Mouse (Mus musculus): ENCODE data around the gene Polr2e.

Polr2e gene

DNA sequence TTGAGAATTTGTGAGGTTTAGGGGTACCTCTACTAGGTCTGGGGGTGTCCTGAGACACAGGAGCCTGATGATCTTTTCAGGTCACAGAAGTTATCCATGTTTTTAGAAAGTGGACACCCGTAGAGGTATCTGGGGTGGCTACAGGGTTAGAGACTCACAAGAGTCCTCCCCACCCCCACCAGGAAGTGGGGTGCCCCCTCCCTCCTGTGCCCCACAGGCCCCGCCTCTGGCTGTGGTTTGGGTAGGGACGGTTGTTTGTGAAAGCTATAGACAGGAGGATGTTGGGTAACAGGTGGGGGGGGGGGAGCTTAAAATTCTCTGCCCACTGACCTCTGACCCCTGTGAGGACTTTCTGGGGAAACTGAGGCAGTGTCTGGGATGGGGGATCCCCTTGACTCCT lies 22.2 kb downstream of the Polr2e start:
- peak; percentile 93 for DNase-seq (ENCODE audit: low read depth, low spot score)

DNA sequence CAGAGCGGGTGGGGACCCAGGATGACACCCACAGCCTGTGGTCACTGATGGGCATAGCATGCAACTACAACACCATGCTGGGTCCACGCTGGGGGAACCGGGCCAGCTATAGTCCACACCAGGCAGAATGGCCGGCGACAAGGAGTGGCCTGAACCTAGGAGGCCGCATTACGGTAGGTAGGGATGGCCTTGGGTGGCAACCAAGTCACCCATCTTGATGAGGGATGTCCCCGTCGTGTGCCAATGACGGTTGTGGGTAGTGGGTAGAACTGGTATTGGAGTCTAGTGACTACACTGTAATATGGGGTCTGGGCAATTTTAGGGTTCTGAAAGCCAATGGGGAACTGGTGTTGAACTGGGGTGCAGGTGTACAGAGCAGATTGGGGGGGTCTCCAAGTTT lies 22.7 kb downstream of the Polr2e start:
- DNase-seq (ENCODE audit: low read depth, low spot score) = no peak

DNA sequence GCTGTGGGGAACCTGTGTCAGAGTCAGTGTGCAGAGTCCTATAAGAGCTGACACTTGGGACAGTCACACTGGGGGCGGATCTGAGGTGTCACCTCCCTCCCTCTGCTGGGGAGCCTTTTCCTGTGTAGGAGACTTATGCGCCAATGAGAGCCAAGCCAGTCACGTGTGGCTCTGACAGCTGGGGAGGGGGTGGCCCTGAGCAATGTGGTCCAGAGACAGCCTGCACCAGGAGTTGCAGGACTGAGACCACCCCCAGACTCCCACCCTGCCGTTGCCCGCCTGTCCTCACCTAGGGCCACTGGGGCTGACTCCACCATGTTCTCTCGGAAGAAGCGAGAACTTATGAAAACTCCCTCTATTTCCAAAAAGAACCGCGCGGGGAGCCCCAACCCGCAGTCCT lies 23.1 kb downstream of the Polr2e start, which contains the start of gene Arhgap45:
TSS of gene Arhgap45 (plus strand) at position 143 of the 400 bp plus-strand sequence.
- peak; percentile 92 for DNase-seq (ENCODE audit: low read depth, low spot score)

DNA sequence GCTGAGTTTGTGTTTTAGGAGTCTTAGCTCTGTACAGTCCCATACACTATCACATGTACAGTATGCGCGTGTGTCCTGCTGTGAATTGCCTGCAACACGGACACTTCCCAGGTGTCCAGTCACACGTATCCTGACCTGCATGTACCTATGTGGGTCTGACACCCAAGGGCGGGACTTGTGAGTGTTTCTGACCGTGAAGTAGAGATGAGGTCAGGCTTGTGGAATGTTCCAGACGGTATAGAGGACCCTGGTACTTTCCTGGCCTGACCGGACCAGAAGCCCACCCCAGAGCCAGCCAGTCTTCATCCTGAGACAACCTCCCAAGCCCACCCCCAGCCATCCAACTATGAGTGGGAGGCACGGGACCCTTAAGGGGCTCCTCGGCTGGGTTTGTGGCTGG lies 24.0 kb downstream of the Polr2e start:
- no peak for DNase-seq (ENCODE audit: low read depth, low spot score)

DNA sequence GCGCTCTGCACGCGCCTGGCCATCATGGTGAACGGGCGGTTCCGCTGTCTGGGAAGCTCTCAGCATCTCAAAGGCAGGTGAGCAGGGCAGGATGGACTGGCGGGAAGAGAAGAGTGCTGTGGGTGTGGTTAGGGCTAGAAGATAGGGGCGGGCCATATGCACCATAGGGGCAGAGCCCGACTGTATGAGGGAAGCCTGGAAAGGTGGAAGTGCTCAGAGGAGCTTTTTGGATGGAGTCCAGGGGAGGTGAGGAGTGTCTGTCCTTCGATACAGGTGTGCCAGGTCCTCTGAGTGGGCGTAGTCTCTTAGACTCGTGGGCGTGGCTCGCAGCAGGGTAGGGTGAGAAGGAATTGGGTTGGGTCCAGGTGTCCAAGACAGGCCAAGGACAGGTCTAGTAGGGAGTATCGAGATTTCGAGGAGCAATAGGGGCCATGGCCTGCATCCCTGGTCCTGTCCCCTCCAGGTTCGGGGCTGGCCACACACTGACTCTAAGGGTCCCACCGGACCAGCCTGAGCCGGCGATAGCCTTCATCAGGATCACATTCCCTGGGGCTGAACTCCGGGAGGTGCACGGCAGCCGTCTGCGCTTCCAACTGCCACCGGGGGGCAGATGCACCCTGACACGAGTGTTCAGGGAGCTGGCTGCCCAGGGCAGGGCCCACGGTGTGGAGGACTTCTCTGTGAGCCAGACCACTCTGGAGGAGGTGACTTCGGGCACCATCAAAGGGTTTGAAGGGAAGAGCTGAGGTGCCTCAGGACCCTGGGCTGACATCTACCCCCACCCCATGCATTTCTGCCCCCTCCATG lies 24.9 kb downstream of the Polr2e start:
- no peak for DNase-seq (ENCODE audit: low read depth, low spot score)

DNA sequence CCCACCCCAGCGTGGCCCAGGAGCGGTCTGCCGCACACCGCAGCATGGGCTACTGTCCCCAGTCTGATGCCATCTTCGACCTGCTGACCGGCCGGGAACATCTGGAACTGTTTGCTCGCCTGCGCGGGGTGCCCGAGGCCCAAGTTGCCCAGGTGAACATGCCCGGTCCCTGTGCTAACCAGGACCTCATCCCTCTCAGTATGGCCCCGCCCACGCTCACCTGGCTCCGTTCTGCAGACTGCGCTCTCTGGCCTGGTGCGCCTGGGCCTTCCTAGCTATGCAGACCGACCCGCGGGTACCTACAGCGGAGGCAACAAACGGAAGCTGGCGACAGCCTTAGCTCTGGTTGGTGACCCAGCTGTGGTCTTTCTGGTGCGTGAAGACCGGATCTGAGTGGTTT lies 26.0 kb downstream of the Polr2e start:
- no peak for DNase-seq (ENCODE audit: low read depth, low spot score)

DNA sequence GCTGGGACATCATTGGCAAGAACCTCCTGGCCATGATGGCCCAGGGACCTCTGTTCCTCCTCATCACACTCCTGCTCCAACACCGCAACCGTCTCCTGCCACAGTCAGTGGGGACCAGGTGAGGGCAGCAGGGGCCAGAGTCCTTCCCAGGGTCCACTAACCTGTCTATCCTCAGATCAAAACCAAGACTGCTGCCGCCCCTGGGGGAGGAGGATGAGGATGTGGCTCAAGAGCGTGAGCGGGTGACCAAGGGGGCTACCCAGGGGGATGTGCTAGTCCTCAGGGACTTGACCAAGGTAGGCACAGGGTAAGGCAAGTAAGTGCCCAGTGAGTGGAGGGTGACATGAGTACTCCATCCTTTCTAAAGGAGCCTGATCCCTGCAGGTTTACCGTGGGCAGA lies 27.9 kb downstream of the Polr2e start:
- DNase-seq (ENCODE audit: low read depth, low spot score) = no peak

DNA sequence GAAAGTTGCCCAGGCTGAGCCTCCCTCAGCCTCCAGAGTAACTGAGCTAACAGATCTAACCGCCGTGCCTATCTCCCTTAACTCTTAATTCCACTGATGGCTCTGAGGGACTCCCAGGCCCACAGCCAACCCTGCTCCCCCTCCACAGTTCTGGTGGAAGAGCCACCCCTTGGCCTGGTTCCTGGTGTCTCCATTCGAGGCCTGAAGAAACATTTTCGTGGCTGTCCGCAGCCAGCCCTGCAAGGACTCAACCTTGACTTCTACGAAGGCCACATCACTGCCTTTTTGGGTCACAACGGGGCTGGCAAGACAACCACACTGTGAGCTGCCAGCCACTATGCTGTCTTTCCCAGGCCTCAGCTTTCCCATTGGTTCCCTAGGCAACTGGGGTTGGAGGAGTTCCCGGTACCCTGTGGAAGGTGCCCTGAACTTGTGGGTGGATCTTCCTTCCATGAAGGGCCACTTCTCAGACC lies 35.3 kb downstream of the Polr2e start:
- no peak for DNase-seq (ENCODE audit: low read depth, low spot score)

DNA sequence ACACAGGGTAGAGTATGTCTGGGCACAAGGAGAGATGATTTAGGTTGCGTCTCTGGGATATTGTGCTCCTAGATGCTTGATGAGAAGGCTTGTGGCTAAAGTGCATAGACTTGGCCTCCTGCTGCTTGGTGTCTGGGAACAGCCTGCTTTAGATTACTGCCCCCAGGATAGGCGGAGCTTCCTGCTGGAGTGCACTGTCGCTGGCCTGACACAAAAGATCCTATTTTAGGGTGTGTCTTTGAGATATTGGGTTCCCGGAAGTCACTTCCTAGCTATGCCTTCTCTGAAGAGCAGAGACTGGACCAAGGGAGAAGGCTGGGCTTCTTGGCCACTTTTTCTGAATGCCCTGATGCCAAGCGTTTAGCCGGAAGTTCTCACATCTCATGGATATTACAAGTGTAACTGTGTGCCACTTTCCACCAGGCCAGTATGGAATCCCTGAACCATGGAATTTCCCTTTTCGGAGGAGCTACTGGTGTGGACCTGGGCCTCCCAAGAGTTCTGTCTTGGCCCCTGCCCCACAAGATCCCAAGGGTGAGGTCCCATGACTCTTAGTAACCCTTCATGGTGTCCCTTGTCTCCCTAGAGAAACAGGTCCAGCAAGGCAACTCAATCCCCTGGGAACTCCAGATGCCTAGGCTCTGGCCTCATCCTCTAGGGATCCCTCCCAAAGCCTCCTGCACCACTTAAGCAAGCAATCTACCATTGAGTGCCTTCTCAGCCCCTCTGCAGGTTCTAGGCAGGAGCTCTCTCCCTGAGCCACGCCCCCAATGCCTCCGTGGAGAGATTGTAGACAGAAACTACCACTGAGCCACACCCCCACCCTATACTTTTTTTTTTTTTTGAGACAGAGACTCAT lies 36.0 kb downstream of the Polr2e start:
- DNase-seq (ENCODE audit: low read depth, low spot score) = no peak

DNA sequence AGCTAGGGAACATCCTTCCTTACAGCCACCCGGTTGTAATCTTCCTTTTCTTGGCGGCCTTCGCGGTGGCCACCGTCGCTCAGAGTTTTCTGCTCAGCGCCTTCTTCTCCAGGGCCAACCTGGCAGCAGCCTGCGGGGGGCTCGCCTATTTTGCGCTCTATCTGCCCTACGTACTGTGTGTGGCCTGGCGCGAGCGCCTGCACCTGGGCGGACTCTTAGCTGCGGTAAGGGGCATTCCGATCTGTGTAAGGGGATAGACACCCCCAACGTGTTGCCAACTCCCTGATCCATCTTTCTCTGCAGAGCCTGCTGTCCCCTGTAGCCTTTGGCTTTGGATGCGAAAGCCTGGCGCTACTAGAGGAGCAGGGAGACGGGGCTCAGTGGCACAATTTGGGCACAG lies 36.8 kb downstream of the Polr2e start:
- no peak for DNase-seq (ENCODE audit: low read depth, low spot score)

DNA sequence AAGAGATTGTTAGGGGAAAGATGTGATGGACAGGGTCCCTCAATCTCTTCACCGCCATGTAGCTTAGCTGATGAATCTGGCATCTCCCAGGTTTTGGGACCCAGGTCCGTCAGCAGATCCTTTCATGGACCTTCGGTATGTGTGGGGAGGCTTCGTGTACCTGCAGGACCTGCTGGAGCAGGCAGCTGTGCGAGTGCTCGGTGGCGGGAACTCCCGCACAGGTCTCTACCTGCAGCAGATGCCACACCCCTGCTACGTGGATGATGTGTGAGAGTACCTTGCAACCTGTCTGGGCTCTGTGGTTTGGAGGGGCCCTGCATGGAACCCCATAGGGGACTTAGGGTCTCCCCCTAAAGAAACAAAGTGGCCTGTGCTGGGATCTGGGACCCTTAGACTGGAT lies 37.6 kb downstream of the Polr2e start:
- DNase-seq (ENCODE audit: low read depth, low spot score) = no peak

DNA sequence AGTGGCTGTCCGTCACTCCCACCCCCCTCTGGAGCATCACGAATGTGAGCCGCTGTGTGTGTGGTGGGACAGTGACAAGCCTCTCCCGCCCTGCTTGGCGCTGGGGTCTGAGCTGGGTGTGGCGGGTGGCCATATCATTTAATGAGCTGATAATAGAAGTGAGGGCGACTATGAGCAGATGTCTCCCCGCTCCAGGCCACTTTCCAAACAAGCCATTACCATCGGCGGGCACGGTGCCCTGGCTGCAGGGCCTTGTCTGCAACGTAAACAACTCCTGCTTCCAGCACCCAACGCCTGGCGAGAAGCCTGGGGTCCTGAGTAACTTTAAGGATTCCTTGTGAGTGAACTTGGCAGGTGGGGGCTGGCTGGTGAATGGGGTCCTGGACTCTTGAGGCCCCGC lies 41.8 kb downstream of the Polr2e start:
- no peak for DNase-seq (ENCODE audit: low read depth, low spot score)

DNA sequence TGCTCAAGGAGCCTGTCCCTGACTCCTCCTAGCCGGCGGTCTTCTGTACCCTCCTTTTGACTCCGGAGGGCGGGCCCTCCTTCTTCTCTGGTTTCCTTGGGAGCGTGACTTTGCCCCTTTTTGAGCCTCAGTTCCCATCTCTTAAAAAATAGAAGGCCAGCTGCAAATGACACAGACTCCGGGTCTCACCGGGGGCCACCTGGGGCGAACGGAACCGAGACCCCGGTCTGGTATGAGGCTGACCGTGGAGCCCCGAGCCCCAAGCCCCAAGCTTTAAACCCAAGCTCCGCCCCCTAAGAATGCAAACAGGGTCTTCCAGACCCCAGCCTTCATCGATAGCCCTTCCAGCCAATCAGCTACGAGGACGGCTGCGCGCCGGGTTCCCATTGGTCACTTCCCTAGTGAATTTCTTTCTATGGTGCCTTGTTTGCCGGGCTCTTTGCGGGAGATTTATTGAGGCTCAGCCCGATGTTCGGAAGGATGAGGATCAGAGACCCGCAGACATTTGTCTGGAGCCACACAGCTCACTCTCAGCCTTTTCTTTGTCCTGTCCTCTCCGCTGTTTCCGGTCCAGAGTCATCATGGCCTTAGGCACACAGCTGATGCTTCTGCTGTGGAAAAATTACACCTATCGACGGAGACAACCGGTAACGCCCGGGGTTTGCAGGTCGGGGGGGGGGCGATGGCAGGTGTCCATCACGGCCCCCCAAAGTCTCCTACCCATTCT lies 42.4 kb downstream of the Polr2e start:
- DNase-seq (ENCODE audit: low read depth, low spot score) = peak; percentile 85

DNA sequence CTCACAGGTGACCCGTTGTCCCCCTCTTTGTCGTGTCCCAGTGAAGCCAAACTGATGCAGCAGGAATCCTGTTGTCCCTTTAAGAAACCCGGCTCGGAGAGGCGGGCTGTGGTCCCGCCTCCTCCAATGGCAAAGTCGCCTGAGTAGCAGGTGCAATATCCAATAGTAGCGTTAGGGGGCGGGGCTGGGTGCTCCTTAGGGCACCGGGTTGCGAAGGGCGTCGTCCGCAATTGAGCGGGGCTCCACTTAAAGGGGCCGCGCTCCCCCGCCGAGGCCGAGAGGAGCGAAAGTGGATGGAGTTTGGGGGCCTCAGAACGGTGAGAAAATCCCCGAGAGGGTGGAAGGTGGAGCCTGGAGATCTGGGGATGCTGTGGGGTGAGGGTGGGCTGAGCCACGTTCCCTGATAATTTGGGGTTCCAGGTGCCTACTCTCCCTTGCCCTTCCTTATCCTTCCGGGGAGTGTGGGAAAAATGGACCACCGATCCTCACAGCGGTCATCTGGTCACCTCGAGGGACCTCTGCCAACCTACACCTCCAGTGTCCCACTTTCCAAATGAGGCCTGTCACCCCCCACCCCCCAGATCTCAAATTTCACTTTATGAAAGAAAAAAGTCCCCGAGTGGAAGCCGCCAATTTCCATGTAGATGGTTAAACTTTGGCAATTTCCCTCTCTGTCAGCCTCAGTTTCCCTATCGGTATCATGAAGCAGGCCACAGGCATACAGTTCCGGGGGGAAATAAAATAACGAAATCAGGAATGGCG lies 43.1 kb downstream of the Polr2e start, which contains the start of gene Abca7:
TSS of gene Abca7 (plus strand) at position 223 of the 762 bp plus-strand sequence.
- DNase-seq (ENCODE audit: low read depth, low spot score) = peak; percentile 96

DNA sequence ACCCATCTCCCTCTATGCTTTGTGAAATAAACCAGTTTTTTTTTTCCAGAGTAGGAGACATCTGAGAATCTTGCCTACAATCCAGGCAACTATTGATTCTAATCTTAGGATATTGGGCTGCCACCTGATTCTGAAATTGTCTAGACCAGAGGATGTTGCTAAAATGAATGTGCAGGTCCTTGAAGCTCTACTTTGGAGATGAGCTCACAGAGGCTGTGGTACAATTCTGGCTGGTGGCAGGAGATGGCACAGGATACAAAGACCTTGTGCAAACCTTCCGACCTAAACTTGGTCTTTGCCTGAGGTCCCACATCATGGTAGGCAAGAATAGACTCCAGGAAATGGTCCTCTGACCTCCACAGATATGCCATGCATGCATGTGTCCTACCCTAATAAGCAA lies 44.0 kb downstream of the Polr2e start:
- DNase-seq (ENCODE audit: low read depth, low spot score) = no peak

DNA sequence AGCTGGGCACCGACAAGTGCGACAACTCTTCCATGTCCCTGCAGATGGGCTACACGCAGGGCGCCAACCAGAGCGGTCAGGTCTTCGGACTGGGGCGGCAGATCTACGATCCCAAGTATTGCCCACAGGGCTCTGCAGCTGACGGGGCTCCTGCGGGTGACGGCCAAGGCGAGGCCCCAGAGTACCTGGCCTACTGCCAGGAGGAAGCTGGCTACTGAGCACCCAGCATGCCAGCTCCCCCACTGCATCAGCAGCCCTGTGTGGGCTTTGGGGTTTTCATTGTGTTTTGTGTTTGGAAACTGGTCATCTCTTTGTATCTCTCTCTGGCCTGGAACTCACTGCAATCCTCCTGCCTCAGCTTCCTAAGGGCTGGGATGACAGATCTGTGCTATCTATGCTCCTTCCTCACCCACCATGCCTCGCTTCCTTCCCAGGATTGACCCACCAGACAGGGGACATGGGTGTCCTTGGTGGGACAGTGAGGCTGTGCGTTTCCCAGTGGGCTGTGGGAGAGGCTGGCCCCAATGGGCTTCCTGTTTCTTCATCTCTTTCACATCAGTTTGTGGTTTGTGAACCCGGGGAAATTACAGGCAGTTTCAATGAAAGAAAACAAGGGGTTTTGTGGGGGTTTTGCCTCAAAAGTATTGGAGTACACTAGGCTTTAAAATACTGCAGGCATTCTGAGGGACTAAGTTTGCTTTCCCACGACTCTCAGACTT lies 45.0 kb downstream of the Polr2e start:
- DNase-seq (ENCODE audit: low read depth, low spot score) = no peak

DNA sequence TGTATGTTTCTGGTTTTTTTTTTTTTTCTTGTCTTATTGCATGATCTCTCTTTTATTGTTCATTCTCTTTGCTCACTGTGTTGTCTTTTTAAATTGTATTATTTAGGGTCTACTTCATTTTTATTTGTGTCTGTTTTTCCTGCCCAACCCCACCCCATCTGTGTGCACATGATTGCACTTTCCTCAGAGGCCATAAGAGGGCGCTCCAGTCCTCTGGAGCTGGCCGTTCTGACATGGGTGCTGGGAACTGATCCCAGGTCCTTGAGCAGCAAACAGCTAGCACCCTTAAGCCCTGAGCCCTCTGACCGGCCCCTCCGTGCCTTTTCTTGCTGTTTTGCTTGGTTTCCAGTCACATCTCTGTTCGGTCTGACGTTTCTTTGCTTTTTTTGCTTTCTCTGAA lies 48.0 kb downstream of the Polr2e start:
- DNase-seq (ENCODE audit: low read depth, low spot score) = no peak

DNA sequence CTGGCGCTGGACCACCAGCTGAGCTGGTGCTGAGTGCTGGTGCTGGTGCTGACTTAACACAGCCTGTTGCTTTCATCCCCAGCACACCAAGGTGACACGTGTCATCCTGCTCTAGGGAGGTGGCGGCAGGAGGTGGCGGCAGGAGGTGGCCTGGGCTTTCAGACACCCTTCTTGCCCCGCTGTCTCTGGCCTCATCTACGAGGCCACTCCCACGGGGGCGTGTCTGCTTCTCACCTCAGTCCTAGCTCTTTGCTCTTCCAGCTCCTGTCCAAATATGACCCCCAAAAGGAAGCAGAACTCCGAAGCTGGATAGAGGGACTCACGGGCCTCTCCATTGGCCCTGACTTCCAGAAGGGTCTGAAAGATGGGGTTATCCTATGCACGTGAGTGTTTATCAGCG lies 48.5 kb downstream of the Polr2e start:
- DNase-seq (ENCODE audit: low read depth, low spot score) = peak; percentile 27

DNA sequence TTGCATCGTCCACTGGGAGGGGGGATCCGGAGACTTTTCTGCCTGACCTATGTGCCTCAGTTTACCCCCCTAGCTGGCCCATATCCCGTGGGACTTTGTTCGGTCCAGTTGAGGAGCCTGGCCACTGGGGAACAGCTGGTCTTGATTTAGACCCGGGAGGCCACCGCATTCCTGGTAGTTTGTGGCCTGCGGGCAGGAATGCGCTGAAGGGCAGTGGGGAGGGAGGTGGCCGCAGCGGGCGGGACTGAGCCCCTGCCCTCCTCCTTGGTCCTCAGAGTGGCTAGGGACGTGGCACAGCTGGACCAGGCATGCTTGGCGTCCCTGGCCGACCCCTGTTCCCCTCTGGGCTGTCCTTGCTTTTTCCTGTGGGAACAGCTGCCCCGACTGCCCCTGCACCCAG lies 49.7 kb downstream of the Polr2e start:
- no peak for DNase-seq (ENCODE audit: low read depth, low spot score)

DNA sequence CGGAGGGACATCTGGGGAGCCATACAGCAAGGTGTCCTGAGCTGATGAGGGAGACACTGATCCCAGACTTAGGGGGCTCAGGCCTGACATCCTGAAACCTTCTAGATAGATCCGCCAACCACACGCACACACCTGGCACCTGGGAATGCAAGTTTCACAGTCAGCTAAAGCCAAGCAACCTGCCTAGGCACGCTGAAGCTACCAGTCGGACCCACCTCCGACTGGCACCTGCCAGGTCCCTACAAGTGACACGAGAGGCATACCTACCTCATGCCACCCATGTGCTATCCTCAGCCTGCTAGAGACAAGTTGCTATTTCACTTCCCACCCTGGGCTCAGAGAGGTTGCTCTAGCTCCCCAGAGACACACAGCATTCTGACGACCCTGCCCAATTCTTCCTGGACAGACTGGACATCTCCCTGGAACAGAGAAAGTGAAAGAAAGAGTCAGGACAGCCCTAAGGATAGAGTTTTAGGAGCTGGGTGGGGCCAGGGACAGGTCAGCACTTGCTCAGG lies 50.3 kb downstream of the Polr2e start:
- no peak for DNase-seq (ENCODE audit: low read depth, low spot score)
